Mouse (Mus musculus): ENCODE data around the gene Ptprj. TPM values are rescaled to one million over a fixed set of nuclear protein-coding genes. Genes with fewer than 3 reads are reported as not detected.
A peak's percentile ranks its signal among the peaks of the same experiment; 100 is the strongest.

The Ptprj gene
- polyA plus RNA-seq, 1 experiment from 2014 or later, result 7.2 TPM

GRCm38 (mm10) chr2:90570216-90570615 is 10.2 kb downstream of the Ptprj start:
- ATAC-seq (replicated peaks; ENCODE audit: low FRiP score, low read depth), result no peak
- 87% methylated on average over 10 of the region's 10 CpGs for WGBS

GRCm38 (mm10) chr2:90568961-90569481 is 11.4 kb downstream of the Ptprj start:
- no peak for TF ChIP-seq CTCF (IDR thresholded peaks at IDR 0.05; ENCODE audit: low read depth)
- no peak overlapping the region for H3K9ac ChIP-seq (ENCODE audit: low read depth, low read length)
- H3K4me2 ChIP-seq (ENCODE audit: low read length), result no peak overlapping the region
- no peak overlapping the region for H3K27ac ChIP-seq
- DNase-seq (ENCODE audit: low spot score) (no peak), ATAC-seq (replicated peaks; ENCODE audit: low FRiP score, low read depth) (no peak)
- peaks cover 12% of the 10 kb centered on the region; the same call in 1 of the 2 replicates for H3K4me1 ChIP-seq (replicated peaks; ENCODE audit: insufficient read depth, low read length)
- 69% methylated on average over 7 of the region's 7 CpGs for WGBS
- H3K9me3 ChIP-seq (replicated peaks; ENCODE audit: low read length), result no peaks in the 10 kb centered on the region
- no peak overlapping the region for H3K4me3 ChIP-seq (replicated peaks; ENCODE audit: low read depth, low read length)
- no peaks in the 10 kb centered on the region for H3K36me3 ChIP-seq (ENCODE audit: insufficient read depth, low read length)
- no peaks in the 10 kb centered on the region for H3K27me3 ChIP-seq (ENCODE audit: insufficient read depth, low read length)

More at GRCm38 (mm10) chr2:90570216-90570615, 10.2 kb downstream of the Ptprj start:
- Histone ChIP-seq H3K27me3 (ENCODE audit: insufficient read depth, low read length) (no peaks in the 10 kb centered on the region), H3K4me1 (replicated peaks; ENCODE audit: insufficient read depth, low read length) (peaks cover 9% of the 10 kb centered on the region; the same call in 1 of the 2 replicates), H3K27ac (no peak overlapping the region), H3K36me3 (ENCODE audit: insufficient read depth, low read length) (no peaks in the 10 kb centered on the region), H3K9me3 (replicated peaks; ENCODE audit: low read length) (no peaks in the 10 kb centered on the region), H3K4me2 (ENCODE audit: low read length) (no peak overlapping the region), H3K9ac (ENCODE audit: low read depth, low read length) (no peak overlapping the region), H3K4me3 (replicated peaks; ENCODE audit: low read depth, low read length) (no peak overlapping the region)
- DNase-seq (ENCODE audit: low spot score), result no peak
- no peak for TF ChIP-seq CTCF (IDR thresholded peaks at IDR 0.05; ENCODE audit: low read depth)

- WGBS, result 86% methylated on average over 7 of the region's 7 CpGs
- DNase-seq (ENCODE audit: low spot score), result no peak
Observed at GRCm38 (mm10) chr2:90568091-90568490, 12.4 kb downstream of the Ptprj start.

GRCm38 (mm10) chr2:90566773-90567528 is 13.5 kb downstream of the Ptprj start:
- H3K4me2 ChIP-seq (ENCODE audit: low read length), result no peak overlapping the region
- H3K36me3 ChIP-seq (ENCODE audit: insufficient read depth, low read length), result no peaks in the 10 kb centered on the region
- no peak overlapping the region for H3K9ac ChIP-seq (ENCODE audit: low read depth, low read length)
- no peaks in the 10 kb centered on the region for H3K9me3 ChIP-seq (replicated peaks; ENCODE audit: low read length)
- no peak for TF ChIP-seq CTCF (IDR thresholded peaks at IDR 0.05; ENCODE audit: low read depth)
- no peaks in the 10 kb centered on the region for H3K27me3 ChIP-seq (ENCODE audit: insufficient read depth, low read length)
- 65% methylated on average over 8 of the region's 8 CpGs for WGBS
- H3K27ac ChIP-seq, result peak overlapping the region; percentile 87
- H3K4me3 ChIP-seq (replicated peaks; ENCODE audit: low read depth, low read length), result no peak overlapping the region
- H3K4me1 ChIP-seq (replicated peaks; ENCODE audit: insufficient read depth, low read length), result peaks cover 18% of the 10 kb centered on the region; the same call in 1 of the 2 replicates
- DNase-seq (ENCODE audit: low spot score) (no peak), ATAC-seq (replicated peaks; ENCODE audit: low FRiP score, low read depth) (no peak)

More at GRCm38 (mm10) chr2:90568091-90568490, 12.4 kb downstream of the Ptprj start:
- no peaks in the 10 kb centered on the region for H3K36me3 ChIP-seq (ENCODE audit: insufficient read depth, low read length)
- no peak for TF ChIP-seq CTCF (IDR thresholded peaks at IDR 0.05; ENCODE audit: low read depth)
- ATAC-seq (replicated peaks; ENCODE audit: low FRiP score, low read depth), result no peak
- no peaks in the 10 kb centered on the region for H3K27me3 ChIP-seq (ENCODE audit: insufficient read depth, low read length)
- no peak overlapping the region for H3K4me3 ChIP-seq (replicated peaks; ENCODE audit: low read depth, low read length)
- no peak overlapping the region for H3K4me2 ChIP-seq (ENCODE audit: low read length)
- H3K4me1 ChIP-seq (replicated peaks; ENCODE audit: insufficient read depth, low read length), result peaks cover 12% of the 10 kb centered on the region; the same call in 1 of the 2 replicates
- H3K27ac ChIP-seq, result no peak overlapping the region
- H3K9ac ChIP-seq (ENCODE audit: low read depth, low read length), result no peak overlapping the region
- no peaks in the 10 kb centered on the region for H3K9me3 ChIP-seq (replicated peaks; ENCODE audit: low read length)

GRCm38 (mm10) chr2:90566046-90566445 is 14.4 kb downstream of the Ptprj start:
- no peaks in the 10 kb centered on the region for H3K36me3 ChIP-seq (ENCODE audit: insufficient read depth, low read length)
- no peak for TF ChIP-seq CTCF (IDR thresholded peaks at IDR 0.05; ENCODE audit: low read depth)
- no peak overlapping the region for H3K9ac ChIP-seq (ENCODE audit: low read depth, low read length)
- no peaks in the 10 kb centered on the region for H3K27me3 ChIP-seq (ENCODE audit: insufficient read depth, low read length)
- ATAC-seq (replicated peaks; ENCODE audit: low FRiP score, low read depth) (no peak), DNase-seq (ENCODE audit: low spot score) (no peak)
- no peak overlapping the region for H3K4me3 ChIP-seq (replicated peaks; ENCODE audit: low read depth, low read length)
- no peaks in the 10 kb centered on the region for H3K9me3 ChIP-seq (replicated peaks; ENCODE audit: low read length)
- WGBS, result 31% methylated on average over 7 of the region's 7 CpGs
- no peak overlapping the region for H3K4me2 ChIP-seq (ENCODE audit: low read length)
- H3K4me1 ChIP-seq (replicated peaks; ENCODE audit: insufficient read depth, low read length), result peaks cover 20% of the 10 kb centered on the region; the same call in 1 of the 2 replicates
- peak overlapping the region; percentile 87 for H3K27ac ChIP-seq

GRCm38 (mm10) chr2:90565192-90565929 is 15.1 kb downstream of the Ptprj start:
- Histone ChIP-seq H3K36me3 (ENCODE audit: insufficient read depth, low read length) (no peaks in the 10 kb centered on the region), H3K27me3 (ENCODE audit: insufficient read depth, low read length) (no peaks in the 10 kb centered on the region), H3K4me3 (replicated peaks; ENCODE audit: low read depth, low read length) (no peak overlapping the region), H3K4me2 (ENCODE audit: low read length) (no peak overlapping the region), H3K27ac (peak overlapping the region; percentile 87), H3K9ac (ENCODE audit: low read depth, low read length) (no peak overlapping the region), H3K4me1 (replicated peaks; ENCODE audit: insufficient read depth, low read length) (peaks cover 20% of the 10 kb centered on the region; the same call in 1 of the 2 replicates), H3K9me3 (replicated peaks; ENCODE audit: low read length) (no peaks in the 10 kb centered on the region)
- DNase-seq (ENCODE audit: low spot score), result peak; percentile 60
- WGBS, result 79% methylated on average over 7 of the region's 7 CpGs
- TF ChIP-seq CTCF (IDR thresholded peaks at IDR 0.05; ENCODE audit: low read depth), result no peak
- peak; percentile 87 for ATAC-seq (replicated peaks; ENCODE audit: low FRiP score, low read depth)
